Mouse (Mus musculus) hindbrain, embryonic 14.5 days (tissue): ENCODE data around the gene Arhgap17. TPM values are rescaled to one million over a fixed set of nuclear protein-coding genes. Genes with fewer than 3 reads are reported as not detected.

Source experiments
- ATAC-seq: fragments of 200-750 bp; cut with Nextera tagmentation; 2 replicates; pipeline ENCODE4 v1.8.0; 2017; ENCODE audit warnings: moderate number of reproducible peaks, mild to moderate bottlenecking, moderate TSS enrichment, moderate library complexity; ENCODE audit not compliant: low FRiP score
- DNase-seq: peaks from one replicate; pipeline ENCODE4 v3.0.0-alpha.2; 2015; ENCODE audit warnings: low spot score
- H3K27ac ChIP-seq: fragments of 300-500 bp; sonication (generic); 2 replicates; pipeline ENCODE4 v1.5.1; 2014; ENCODE audit warnings: mild to moderate bottlenecking, moderate library complexity
- H3K27me3 ChIP-seq: fragments of 300-500 bp; sonication (generic); 2 replicates; pipeline ENCODE4 v1.6.1; 2014; ENCODE audit warnings: mild to moderate bottlenecking, low read length, mixed read lengths; ENCODE audit not compliant: control insufficient read depth, insufficient read depth
- H3K36me3 ChIP-seq: fragments of 300-500 bp; sonication (generic); replicated peaks from 2 replicates; pipeline ENCODE4 v1.6.1; 2014; ENCODE audit not compliant: control insufficient read depth, insufficient read depth
- H3K4me1 ChIP-seq: fragments of 300-500 bp; sonication (generic); replicated peaks from 2 replicates; pipeline ENCODE4 v1.6.1; 2014; ENCODE audit warnings: antibody characterized with exemption, low read length, mixed read lengths; ENCODE audit not compliant: control insufficient read depth, insufficient read depth
- H3K4me2 ChIP-seq: fragments of 300-500 bp; sonication (generic); replicated peaks from 2 replicates; pipeline ENCODE4 v1.6.1; 2014; ENCODE audit warnings: mild to moderate bottlenecking, moderate library complexity
- H3K4me3 ChIP-seq: fragments of 300-500 bp; sonication (generic); replicated peaks from 2 replicates; pipeline ENCODE4 v1.5.1; 2014; ENCODE audit warnings: mild to moderate bottlenecking, low read length
- H3K9ac ChIP-seq: fragments of 300-500 bp; sonication (generic); 2 replicates; pipeline ENCODE4 v1.6.1; 2014
- H3K9me3 ChIP-seq: fragments of 300-500 bp; sonication (generic); 2 replicates; pipeline ENCODE4 v1.6.1; 2016; ENCODE audit warnings: low read length; ENCODE audit not compliant: control insufficient read depth
- WGBS: fragments of 180-500 bp; shearing (Covaris S2); extraction: QIAGEN DNeasy Blood & Tissue Kit; methylation state at CpG from one replicate; pipeline ENCODE4 v1.1.7; 2014; 5-methylcytosine and 5-hydroxymethylcytosine counted together
- polyA plus RNA-seq: library from polyadenylated mRNA; unstranded; fragments of >200 nt; fragmentation: Nextera tagmentation; extraction: Ambion mirVana; gene quantifications from 2 replicates; pipeline ENCODE4 v1.2.1, GENCODE M21; 2014

Gene Arhgap17
- polyA plus RNA-seq, 1 experiment from 2014 or later, result 11.4 TPM

DNA sequence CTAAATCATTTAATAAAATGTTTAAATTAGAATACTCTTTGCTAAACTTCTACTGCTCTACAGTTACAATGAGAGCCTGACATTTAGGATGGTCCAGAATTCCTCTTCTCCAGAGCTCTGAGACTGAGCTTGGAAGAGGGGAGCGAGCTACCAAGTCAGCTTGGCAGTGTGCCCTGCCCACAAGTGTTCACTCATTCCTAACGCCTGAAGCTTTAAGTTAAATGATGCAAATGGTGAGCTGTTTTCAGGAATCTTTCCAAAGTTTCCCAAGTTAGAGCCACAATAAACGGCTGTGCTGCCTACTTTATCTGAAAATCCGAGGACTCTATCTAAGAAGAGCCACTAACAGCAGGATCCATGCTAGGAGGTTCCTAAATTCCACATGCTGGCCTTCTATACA lies 85.9 kb downstream of the Arhgap17 start:
- no peaks in the 10 kb centered on the region; the same call in 1 of the 2 replicates for H3K4me1 ChIP-seq
- no peak overlapping the region for H3K4me2 ChIP-seq
- peaks cover 50% of the 10 kb centered on the region for H3K36me3 ChIP-seq
- H3K27ac ChIP-seq, result no peak overlapping the region
- ATAC-seq, result no peak
- WGBS, result 78% methylated on average over 4 of the region's 4 CpGs
- H3K9me3 ChIP-seq, result no peaks in the 10 kb centered on the region
- no peaks in the 10 kb centered on the region for H3K27me3 ChIP-seq
- no peak overlapping the region for H3K9ac ChIP-seq
- no peak overlapping the region for H3K4me3 ChIP-seq
- DNase-seq, result no peak

DNA sequence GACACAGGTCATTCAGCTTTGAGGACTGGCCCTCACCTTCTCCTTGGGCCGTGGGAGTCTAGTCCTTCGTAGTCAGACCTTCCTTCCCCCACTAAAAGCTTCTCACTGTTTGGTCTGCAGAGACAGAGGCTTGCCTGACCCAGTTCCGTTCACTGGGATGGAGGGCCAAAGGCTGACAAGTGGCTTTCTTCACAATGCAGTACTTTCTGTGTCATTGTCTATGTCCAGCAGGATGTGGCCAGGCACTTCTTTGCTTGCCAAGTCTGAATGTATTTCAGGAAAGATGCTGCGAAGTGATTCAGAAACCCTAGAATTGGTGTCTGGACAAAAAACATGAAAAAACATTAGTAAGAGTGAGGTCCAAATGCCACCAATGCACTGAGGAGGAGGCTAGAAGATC lies 89.9 kb downstream of the Arhgap17 start:
- Histone ChIP-seq H3K27ac (no peak overlapping the region), H3K9me3 (no peaks in the 10 kb centered on the region), H3K36me3 (peaks cover 37% of the 10 kb centered on the region; the same call in 1 of the 2 replicates), H3K4me1 (no peaks in the 10 kb centered on the region; the same call in 1 of the 2 replicates), H3K27me3 (no peaks in the 10 kb centered on the region), H3K4me3 (no peak overlapping the region), H3K9ac (no peak overlapping the region), H3K4me2 (no peak overlapping the region)
- no peak for ATAC-seq
- 86% methylated on average over 4 of the region's 4 CpGs for WGBS
- no peak for DNase-seq

GRCm38 (mm10) chr7:123276568-123276967 lies 93.1 kb downstream of the Arhgap17 start:
- Histone ChIP-seq H3K9ac (no peak overlapping the region), H3K27ac (no peak overlapping the region), H3K4me3 (no peak overlapping the region), H3K27me3 (no peaks in the 10 kb centered on the region), H3K9me3 (no peaks in the 10 kb centered on the region), H3K4me2 (no peak overlapping the region), H3K36me3 (peaks cover 28% of the 10 kb centered on the region; the same call in 1 of the 2 replicates), H3K4me1 (no peaks in the 10 kb centered on the region)
- 93% methylated on average over 4 of the region's 4 CpGs for WGBS
- ATAC-seq (no peak), DNase-seq (no peak)

- Histone ChIP-seq H3K27ac (no peak overlapping the region), H3K4me2 (no peak overlapping the region), H3K36me3 (peaks cover 5% of the 10 kb centered on the region; the same call in 1 of the 2 replicates), H3K4me1 (no peaks in the 10 kb centered on the region), H3K27me3 (no peaks in the 10 kb centered on the region), H3K9me3 (no peaks in the 10 kb centered on the region), H3K9ac (no peak overlapping the region), H3K4me3 (no peak overlapping the region)
- DNase-seq (no peak), ATAC-seq (no peak)
- WGBS, result 54% methylated on average over 11 of the region's 11 CpGs
These were observed 96.7 kb downstream of the Arhgap17 start for GRCm38 (mm10) chr7:123273056-123273455.

- 89% methylated on average over 8 of the region's 8 CpGs for WGBS
These were observed 111.6 kb downstream of the Arhgap17 start for GRCm38 (mm10) chr7:123258103-123258502.

GRCm38 (mm10) chr7:123254196-123254970 lies 115.3 kb downstream of the Arhgap17 start:
- Histone ChIP-seq H3K27ac (no peak overlapping the region), H3K27me3 (no peaks in the 10 kb centered on the region), H3K36me3 (no peaks in the 10 kb centered on the region), H3K4me3 (no peak overlapping the region), H3K4me1 (0 out of 2 replicates have a peak, but pooled peaks cover 3% of the 10 kb centered on the region), H3K4me2 (no peak overlapping the region), H3K9ac (no peak overlapping the region), H3K9me3 (no peaks in the 10 kb centered on the region)
- no peak for DNase-seq
- WGBS, result 88% methylated on average over 14 of the region's 14 CpGs
- ATAC-seq, result no peak

More at GRCm38 (mm10) chr7:123258103-123258502, 111.6 kb downstream of the Arhgap17 start:
- Histone ChIP-seq H3K36me3 (no peaks in the 10 kb centered on the region), H3K9me3 (no peaks in the 10 kb centered on the region), H3K27me3 (no peaks in the 10 kb centered on the region), H3K4me3 (no peak overlapping the region), H3K9ac (no peak overlapping the region), H3K4me2 (no peak overlapping the region), H3K4me1 (0 out of 2 replicates have a peak, but pooled peaks cover 3% of the 10 kb centered on the region), H3K27ac (no peak overlapping the region)
- ATAC-seq, result no peak
- DNase-seq, result no peak

DNA sequence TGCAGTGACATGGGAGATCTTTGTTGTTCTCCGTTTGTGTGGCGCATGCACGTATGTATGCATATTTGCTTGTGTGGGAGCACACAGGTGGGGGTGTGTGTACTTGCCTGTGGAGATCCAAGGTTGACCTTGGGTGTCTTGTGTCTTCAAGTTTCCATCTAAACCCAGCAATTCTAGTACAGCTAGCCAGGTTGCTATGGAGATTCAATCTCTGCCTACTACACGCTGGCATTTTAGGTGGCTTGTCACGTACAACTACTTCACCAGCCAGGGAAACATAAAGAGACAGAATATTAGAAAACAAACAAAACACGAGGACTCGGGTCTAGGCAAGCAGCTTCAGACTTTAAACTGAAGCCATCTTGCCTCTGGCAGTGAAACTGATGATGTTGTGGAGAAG lies 116.3 kb downstream of the Arhgap17 start:
- H3K4me2 ChIP-seq, result no peak overlapping the region
- no peak overlapping the region for H3K27ac ChIP-seq
- H3K9me3 ChIP-seq, result no peaks in the 10 kb centered on the region
- H3K36me3 ChIP-seq, result no peaks in the 10 kb centered on the region
- no peak overlapping the region for H3K4me3 ChIP-seq
- 0 out of 2 replicates have a peak, but pooled peaks cover 3% of the 10 kb centered on the region for H3K4me1 ChIP-seq
- H3K9ac ChIP-seq, result no peak overlapping the region
- no peaks in the 10 kb centered on the region for H3K27me3 ChIP-seq
- ATAC-seq, result no peak
- no peak for DNase-seq
- WGBS, result 73% methylated on average over 7 of the region's 7 CpGs

DNA sequence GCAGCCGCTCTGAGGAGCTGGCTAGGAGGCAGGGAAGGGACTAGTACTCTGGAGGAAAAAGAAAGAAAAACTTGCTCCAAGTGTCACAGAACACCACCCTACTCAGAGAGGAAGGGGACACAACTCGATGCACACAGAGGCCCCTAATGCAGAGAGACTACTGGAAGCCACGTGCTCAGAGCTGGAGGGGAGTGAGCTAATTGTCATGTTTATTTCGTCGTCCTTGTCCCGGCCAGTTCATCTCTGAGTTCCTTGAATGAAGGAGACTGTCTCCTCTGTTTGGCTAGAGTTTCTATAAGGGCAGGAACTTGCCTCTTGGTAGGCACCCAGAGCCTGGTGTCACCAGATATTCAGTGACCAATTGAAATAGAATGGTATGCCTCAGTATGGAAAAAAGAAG lies 118.4 kb downstream of the Arhgap17 start:
- H3K36me3 ChIP-seq, result no peaks in the 10 kb centered on the region
- ATAC-seq, result no peak
- H3K4me3 ChIP-seq, result no peak overlapping the region

DNA sequence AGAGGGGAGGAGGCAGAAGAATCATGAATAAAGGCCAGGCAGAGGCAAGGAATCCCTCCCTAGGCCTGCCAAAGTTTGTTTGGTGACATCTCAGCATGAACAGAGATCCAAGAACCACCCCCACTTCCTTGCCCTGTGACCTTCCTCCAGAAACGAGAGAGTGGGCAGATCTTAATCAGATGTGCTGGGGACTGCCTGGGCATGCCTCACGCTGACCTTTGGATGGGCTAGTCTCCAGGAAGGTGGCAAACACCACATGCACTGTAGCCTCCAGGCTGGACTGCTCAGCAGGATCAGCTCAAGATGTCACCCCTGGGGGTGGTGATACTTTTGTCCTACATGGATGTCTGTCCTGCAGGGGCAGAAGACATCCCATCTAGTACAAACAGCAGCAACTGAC lies 121.5 kb downstream of the Arhgap17 start:
- no peaks in the 10 kb centered on the region for H3K9me3 ChIP-seq
- H3K4me2 ChIP-seq, result no peak overlapping the region
- no peaks in the 10 kb centered on the region for H3K27me3 ChIP-seq
- H3K4me3 ChIP-seq, result no peak overlapping the region
- H3K27ac ChIP-seq, result no peak overlapping the region
- DNase-seq (no peak), ATAC-seq (no peak)
- WGBS, result 57% methylated on average over 2 of the region's 2 CpGs
- no peak overlapping the region for H3K9ac ChIP-seq
- 0 out of 2 replicates have a peak, but pooled peaks cover under 1% of the 10 kb centered on the region for H3K4me1 ChIP-seq
- H3K36me3 ChIP-seq, result no peaks in the 10 kb centered on the region

More for the DNA sequence above, 118.4 kb downstream of the Arhgap17 start:
- Histone ChIP-seq H3K4me2 (no peak overlapping the region), H3K9me3 (no peaks in the 10 kb centered on the region), H3K9ac (no peak overlapping the region), H3K4me1 (0 out of 2 replicates have a peak, but pooled peaks cover 3% of the 10 kb centered on the region), H3K27me3 (no peaks in the 10 kb centered on the region), H3K27ac (no peak overlapping the region)
- DNase-seq, result no peak
- 46% methylated on average over 6 of the region's 6 CpGs for WGBS
